26 mouse cellular contexts compared by ENCODE assay signal in the genomic region with DNA sequence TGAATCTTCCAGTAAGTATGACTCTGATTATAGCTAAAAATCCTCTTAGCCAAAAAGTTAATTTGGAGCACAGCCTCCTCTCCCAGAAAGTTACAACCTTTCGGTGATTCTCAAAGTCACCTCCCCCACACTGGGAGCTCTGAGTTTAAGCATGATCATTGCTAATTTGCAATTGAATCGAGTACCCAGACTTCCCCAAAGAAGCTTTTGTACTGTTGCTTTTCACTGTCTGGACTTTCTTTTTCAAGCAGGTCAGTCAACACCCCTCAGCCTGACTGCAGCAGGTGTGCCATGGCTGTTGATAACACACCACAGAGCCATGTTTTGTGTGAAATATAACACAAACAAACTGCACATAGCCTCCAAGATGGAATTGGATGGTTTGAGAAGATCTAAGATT.
DNase-seq lines count a peak whose midpoint lies in the region; ATAC-seq and TF ChIP-seq lines count a peak whose summit lies in the region.
"Had no signal": no experiment of that assay in that cellular context is flagged by ENCODE, and none has a peak within 500 bp of the region (broad histone marks: within the 10 kb centered on the region; RNA-seq: fewer than 3 reads in every experiment).

No protein-coding gene starts in this region.

- H3K4me1 ChIP-seq in hindbrain, embryonic 12.5 days: no peaks in the 10 kb centered on the region
- H3K4me1 ChIP-seq in hindbrain, embryonic 13.5 days (replicated peaks): no peaks in the 10 kb centered on the region
- H3K4me1 ChIP-seq in neural tube, embryonic 12.5 days: no peaks in the 10 kb centered on the region
- H3K4me1 ChIP-seq in neural tube, embryonic 15.5 days: no peaks in the 10 kb centered on the region
- H3K4me1 ChIP-seq: heart, embryonic 12.5 days; liver, embryonic 12.5 days had no signal

- no peaks in the 10 kb centered on the region for H3K36me3 ChIP-seq in hindbrain, embryonic 12.5 days
- no peaks in the 10 kb centered on the region for H3K36me3 ChIP-seq in hindbrain, embryonic 13.5 days
- H3K36me3 ChIP-seq in neural tube, embryonic 12.5 days: no peaks in the 10 kb centered on the region
- H3K36me3 ChIP-seq in neural tube, embryonic 15.5 days: no peaks in the 10 kb centered on the region
- H3K36me3 ChIP-seq: heart, embryonic 12.5 days; liver, embryonic 12.5 days had no signal

- no peak overlapping the region for H3K4me2 ChIP-seq in hindbrain, embryonic 12.5 days (replicated peaks)
- H3K4me2 ChIP-seq in hindbrain, embryonic 13.5 days: no peak overlapping the region
- H3K4me2 ChIP-seq in neural tube, embryonic 12.5 days (replicated peaks): no peak overlapping the region
- no peak overlapping the region for H3K4me2 ChIP-seq in neural tube, embryonic 15.5 days
- H3K4me2 ChIP-seq: heart, embryonic 12.5 days; liver, embryonic 12.5 days had no signal

- H3K9me3 ChIP-seq in hindbrain, embryonic 12.5 days (replicated peaks): no peaks in the 10 kb centered on the region
- no peaks in the 10 kb centered on the region for H3K9me3 ChIP-seq in hindbrain, embryonic 13.5 days
- H3K9me3 ChIP-seq in neural tube, embryonic 12.5 days: no peaks in the 10 kb centered on the region
- H3K9me3 ChIP-seq in neural tube, embryonic 15.5 days (replicated peaks): no peaks in the 10 kb centered on the region
- H3K9me3 ChIP-seq: heart, embryonic 12.5 days; liver, embryonic 12.5 days had no signal

- H3K9ac ChIP-seq in hindbrain, embryonic 12.5 days: no peak overlapping the region
- no peak overlapping the region for H3K9ac ChIP-seq in hindbrain, embryonic 13.5 days
- H3K9ac ChIP-seq in neural tube, embryonic 12.5 days: no peak overlapping the region
- H3K9ac ChIP-seq in neural tube, embryonic 15.5 days (replicated peaks): no peak overlapping the region
- H3K9ac ChIP-seq: forebrain, postnatal 0 days; heart, embryonic 12.5 days; liver, embryonic 12.5 days; liver, postnatal 0 days had no signal

- H3K4me3 ChIP-seq in hindbrain, embryonic 12.5 days: no peak overlapping the region
- no peak overlapping the region for H3K4me3 ChIP-seq in hindbrain, embryonic 13.5 days
- no peak overlapping the region for H3K4me3 ChIP-seq in neural tube, embryonic 12.5 days
- no peak overlapping the region for H3K4me3 ChIP-seq in neural tube, embryonic 15.5 days (replicated peaks)
- H3K4me3 ChIP-seq: heart, adult 2 months; heart, embryonic 12.5 days; left cerebral cortex, adult 2 months; liver, embryonic 12.5 days had no signal

- DNase-seq in embryo, embryonic 11 days: peak; percentile 10
- DNase-seq in embryo, embryonic 10 days (ENCODE audit: low spot score): no peak
- peak; percentile 15 for DNase-seq in brain, embryonic 14.5 days (ENCODE audit: low read depth)
- no peak for DNase-seq in left cerebral cortex, adult 9 months (ENCODE audit: low spot score in 2 of 2)
- DNase-seq: adrenal gland, adult 8-10 months; cerebellum, adult 11-12 months; cerebellum, adult 9-11 months; forebrain, postnatal 0 days; heart, postnatal 4 days; kidney, postnatal 14 days; left cerebral cortex, postnatal 4 days; liver, postnatal 0 days; lung, postnatal 36 days; right cerebral cortex, adult 18-20 months; spleen, adult 18-20 months; thymus, adult 2 months; thymus, postnatal 36 days had no signal

- H3K27ac ChIP-seq in hindbrain, embryonic 12.5 days: no peak overlapping the region
- H3K27ac ChIP-seq in hindbrain, embryonic 13.5 days: no peak overlapping the region
- H3K27ac ChIP-seq in neural tube, embryonic 12.5 days: no peak overlapping the region
- no peak overlapping the region for H3K27ac ChIP-seq in neural tube, embryonic 15.5 days (replicated peaks)
- H3K27ac ChIP-seq: heart, adult 2 months; left cerebral cortex, adult 2 months; liver, embryonic 12.5 days had no signal

- WGBS in hindbrain, embryonic 12.5 days: 35% methylated on average over 2 of the region's 2 CpGs
- WGBS in hindbrain, embryonic 13.5 days: 25% methylated on average over 2 of the region's 2 CpGs
- 40% methylated on average over 2 of the region's 2 CpGs for WGBS in neural tube, embryonic 12.5 days
- 25% methylated on average over 2 of the region's 2 CpGs for WGBS in neural tube, embryonic 15.5 days

- no peak for TF ChIP-seq CTCF in brain, embryonic 14.5 days (IDR thresholded peaks at IDR 0.05; ENCODE audit: borderline replicate concordance, extremely low read depth, insufficient read depth, insufficient read length)

- TF ChIP-seq POLR2A in brain, embryonic 14.5 days (IDR thresholded peaks at IDR 0.05; ENCODE audit: borderline replicate concordance, extremely low read depth, insufficient read depth, insufficient read length, poor library complexity, severe bottlenecking): no peak

- no peaks in the 10 kb centered on the region for H3K27me3 ChIP-seq in hindbrain, embryonic 12.5 days
- no peaks in the 10 kb centered on the region for H3K27me3 ChIP-seq in hindbrain, embryonic 13.5 days
- H3K27me3 ChIP-seq in neural tube, embryonic 12.5 days (replicated peaks): no peaks in the 10 kb centered on the region
- no peaks in the 10 kb centered on the region for H3K27me3 ChIP-seq in neural tube, embryonic 15.5 days (replicated peaks)
- H3K27me3 ChIP-seq: heart, embryonic 12.5 days; liver, embryonic 12.5 days had no signal

- ATAC-seq in hindbrain, embryonic 12.5 days (ENCODE audit: low FRiP score): peak; percentile 43; the same call in 1 of the 2 replicates
- ATAC-seq in hindbrain, embryonic 13.5 days (ENCODE audit: low FRiP score): no peak
- peak; percentile 29; the same call in 1 of the 2 replicates for ATAC-seq in neural tube, embryonic 12.5 days (ENCODE audit: low FRiP score, low read depth)
- no peak for ATAC-seq in neural tube, embryonic 15.5 days (ENCODE audit: low FRiP score)
- ATAC-seq: forebrain, postnatal 0 days; intestine, postnatal 0 days; liver, embryonic 12.5 days; liver, postnatal 0 days had no signal

Comparison
In these comparisons a context has a peak if more than half of its experiments do, and no peak if none do; other contexts are left out.
1. DNase-seq: peak in embryo, embryonic 11 days (single experiment) and brain, embryonic 14.5 days (single experiment); none in embryo, embryonic 10 days (single experiment) and left cerebral cortex, adult 9 months (0 of 2).
2. ATAC-seq: peak in hindbrain, embryonic 12.5 days (single experiment) and neural tube, embryonic 12.5 days (single experiment); none in hindbrain, embryonic 13.5 days (single experiment) and neural tube, embryonic 15.5 days (single experiment).